Mouse (Mus musculus) lung, adult 18-20 months (tissue): ENCODE data around the gene Olfr1230.

ENCODE experiments used
- DNase-seq, 2 experiments: peaks; one replicate each; pipeline ENCODE4 v3.0.0; 2022; ENCODE audit warnings: mixed read lengths in 2 of 2

The Olfr1230 gene

GRCm38 (mm10) chr2:89297168-89297567 is at the start of gene Olfr1230:
Olfr1230 (minus strand) TSS chr2:89297268.
- no peak for DNase-seq

GRCm38 (mm10) chr2:89342298-89342697 is 45.2 kb upstream of the Olfr1230 start, which contains the start of gene Olfr1233:
Olfr1233 (minus strand) TSS chr2:89342398.
- no peak for DNase-seq

GRCm38 (mm10) chr2:89329575-89329974 is 32.5 kb upstream of the Olfr1230 start, which contains the start of gene Olfr1232:
Olfr1232 (minus strand) TSS chr2:89329675.
- DNase-seq = no peak

GRCm38 (mm10) chr2:89306974-89307373 is 9.9 kb upstream of the Olfr1230 start, which contains the start of gene Olfr1231:
Olfr1231 (minus strand) TSS chr2:89307074.
- DNase-seq = no peak

- no peak for DNase-seq
These were observed 9.2 kb downstream of the Olfr1230 start, which contains the start of gene Olfr1229 for GRCm38 (mm10) chr2:89287914-89288313. Olfr1229 (minus strand) TSS chr2:89288014.

- DNase-seq = no peak
These were observed 43.1 kb downstream of the Olfr1230 start, which contains the start of gene Olfr1228 for GRCm38 (mm10) chr2:89253962-89254361. Olfr1228 (minus strand) TSS chr2:89254062.
